Mouse (Mus musculus) brain, embryonic 14.5 days (tissue): ENCODE data around the gene Ptprt.

ENCODE experiments used
- CTCF ChIP-seq: fragments of 200-500 bp; IDR thresholded peaks from 2 replicates; pipeline ENCODE4 v1.5.1; 2012; ENCODE audit warnings: inconsistent platforms, mild to moderate bottlenecking, moderate library complexity, borderline replicate concordance; ENCODE audit not compliant: insufficient read depth, insufficient read length; ENCODE audit errors: extremely low read depth
- POLR2A ChIP-seq: fragments of 200-500 bp; IDR thresholded peaks from 2 replicates; pipeline ENCODE4 v1.6.1; 2012; ENCODE audit warnings: mild to moderate bottlenecking, inconsistent platforms, borderline replicate concordance; ENCODE audit not compliant: poor library complexity, insufficient read depth, insufficient read length, severe bottlenecking; ENCODE audit errors: extremely low read depth

GRCm38 (mm10) chr2:162394601-162395000 is 266.3 kb downstream of the Ptprt start:
- TF ChIP-seq POLR2A (no peak), CTCF (no peak)
